Mouse (Mus musculus): Measurements from ENCODE around the gene Wdr66.

DNA sequence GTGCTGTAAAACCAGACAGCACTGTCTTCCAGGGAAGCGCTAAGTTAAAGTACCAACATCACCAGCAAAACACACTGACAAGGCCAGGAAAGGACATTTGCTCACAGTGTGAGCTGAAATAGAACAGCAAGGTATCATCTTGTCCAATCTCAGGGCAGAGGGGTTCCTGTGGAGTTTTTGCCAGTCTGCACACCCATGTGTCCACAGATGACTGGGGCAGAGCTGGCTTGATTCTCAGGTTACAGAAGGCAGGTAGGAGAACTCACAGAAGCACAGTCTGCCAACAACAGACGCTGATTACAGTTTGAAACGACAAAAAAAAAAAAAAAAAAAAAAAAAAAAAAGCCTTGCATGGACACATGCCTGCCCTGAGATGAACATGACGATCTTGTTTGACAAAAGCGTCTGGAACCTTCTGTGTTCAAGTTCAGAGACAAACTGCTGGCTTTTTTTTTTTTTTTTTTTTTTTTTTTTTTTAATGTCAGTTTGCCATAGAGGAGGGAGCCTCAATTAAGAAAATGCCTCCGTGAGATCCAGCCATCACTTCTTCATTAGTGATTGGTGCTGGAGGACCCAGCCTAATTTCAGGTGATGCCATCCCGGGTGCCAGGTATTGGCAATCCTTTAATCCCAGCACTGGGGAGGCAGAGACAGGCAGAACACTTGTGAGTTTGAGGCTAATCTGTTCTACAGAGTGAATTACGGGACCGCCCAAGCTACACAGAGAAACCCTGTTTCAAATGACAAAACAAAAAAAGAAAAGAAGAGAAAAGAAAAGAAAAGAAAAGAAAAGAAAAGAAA is 29.6 kb downstream of the Wdr66 start:
- TF ChIP-seq POLR2A (IDR thresholded peaks at IDR 0.05; ENCODE audit: borderline replicate concordance, control insufficient read depth, low read depth, low read length) (no peak), CTCF (IDR thresholded peaks at IDR 0.05; ENCODE audit: control insufficient read depth, insufficient read depth, low read length) (no peak)

Data from bone marrow, adult 2 months (tissue).